Comparison of ENCODE assay signal across 9 mouse cellular contexts in genomic region chr17:12415031-12415735, GRCm38 (mm10). TPM values are rescaled to one million over a fixed set of nuclear protein-coding genes. Genes with fewer than 3 reads are reported as not detected.
A peak's percentile ranks its signal among the peaks of the same experiment; 100 is the strongest.
DNase-seq lines count a peak whose midpoint lies in the region; ATAC-seq and TF ChIP-seq lines count a peak whose summit lies in the region.
"Had no signal": no experiment of that assay in that cellular context is flagged by ENCODE, and none has a peak within 500 bp of the region (broad histone marks: within the 10 kb centered on the region; RNA-seq: fewer than 3 reads in every experiment).

No protein-coding gene starts in this region.

- no peaks in the 10 kb centered on the region for H3K27me3 ChIP-seq in lung, embryonic 16.5 days (ENCODE audit: control insufficient read depth, insufficient read depth, low read depth, low read length)
- H3K27me3 ChIP-seq in intestine, embryonic 16.5 days (replicated peaks; ENCODE audit: control insufficient read depth, insufficient read depth, low read length), result no peaks in the 10 kb centered on the region
- no peaks in the 10 kb centered on the region for H3K27me3 ChIP-seq in stomach, embryonic 16.5 days (ENCODE audit: control insufficient read depth, insufficient read depth, low read length)
- H3K27me3 ChIP-seq in forebrain, embryonic 14.5 days (replicated peaks; ENCODE audit: control insufficient read depth, insufficient read depth, low read length), result no peaks in the 10 kb centered on the region

- H3K27ac ChIP-seq in lung, embryonic 16.5 days (ENCODE audit: low read length), result peak overlapping the region; percentile 37
- H3K27ac ChIP-seq in intestine, embryonic 16.5 days (ENCODE audit: low read length), result peak overlapping the region; percentile 29; the same call in 1 of the 2 replicates
- peak overlapping the region; percentile 70 for H3K27ac ChIP-seq in stomach, embryonic 16.5 days (ENCODE audit: low read length)
- no peak overlapping the region for H3K27ac ChIP-seq in forebrain, embryonic 14.5 days (ENCODE audit: low read depth, low read length)

- H3K9me3 ChIP-seq in lung, embryonic 16.5 days (ENCODE audit: control insufficient read depth, low read length), result no peaks in the 10 kb centered on the region
- no peaks in the 10 kb centered on the region for H3K9me3 ChIP-seq in intestine, embryonic 16.5 days (ENCODE audit: control insufficient read depth, low read length)
- H3K9me3 ChIP-seq in stomach, embryonic 16.5 days (replicated peaks; ENCODE audit: control insufficient read depth, low read length), result no peaks in the 10 kb centered on the region
- H3K9me3 ChIP-seq in forebrain, embryonic 14.5 days (replicated peaks; ENCODE audit: control insufficient read depth, low read length), result no peaks in the 10 kb centered on the region

- H3K4me1 ChIP-seq in lung, embryonic 16.5 days (replicated peaks; ENCODE audit: control insufficient read depth, insufficient read depth, low read length), result peaks cover 23% of the 10 kb centered on the region
- 0 out of 2 replicates have a peak, but pooled peaks cover 4% of the 10 kb centered on the region for H3K4me1 ChIP-seq in lung, adult 2 months (ENCODE audit: control insufficient read depth, insufficient read depth, low read length)
- H3K4me1 ChIP-seq in intestine, embryonic 16.5 days (ENCODE audit: control insufficient read depth, insufficient read depth, low read length), result peaks cover 8% of the 10 kb centered on the region
- peaks cover 21% of the 10 kb centered on the region for H3K4me1 ChIP-seq in stomach, embryonic 16.5 days (ENCODE audit: control insufficient read depth, insufficient read depth, low read length)
- no peaks in the 10 kb centered on the region for H3K4me1 ChIP-seq in forebrain, embryonic 14.5 days (ENCODE audit: control insufficient read depth, insufficient read depth, low read length)

- H3K36me3 ChIP-seq in lung, embryonic 16.5 days (ENCODE audit: control insufficient read depth, insufficient read depth, low read length), result no peaks in the 10 kb centered on the region
- H3K36me3 ChIP-seq in intestine, embryonic 16.5 days (ENCODE audit: control insufficient read depth, insufficient read depth, low read length), result no peaks in the 10 kb centered on the region
- H3K36me3 ChIP-seq in stomach, embryonic 16.5 days (ENCODE audit: control insufficient read depth, insufficient read depth, low read length), result no peaks in the 10 kb centered on the region
- no peaks in the 10 kb centered on the region for H3K36me3 ChIP-seq in forebrain, embryonic 14.5 days (ENCODE audit: control insufficient read depth, insufficient read depth, low read length)

- H3K9ac ChIP-seq in lung, embryonic 16.5 days (ENCODE audit: low read length), result peak overlapping the region; percentile 23; the same call in 1 of the 2 replicates
- no peak overlapping the region for H3K9ac ChIP-seq in intestine, embryonic 16.5 days (ENCODE audit: low read depth, low read length)
- H3K9ac ChIP-seq in stomach, embryonic 16.5 days (ENCODE audit: low read length), result no peak overlapping the region
- no peak overlapping the region for H3K9ac ChIP-seq in forebrain, embryonic 14.5 days (ENCODE audit: low read length)

- TF ChIP-seq CTCF in lung, adult 2 months (IDR thresholded peaks at IDR 0.05; ENCODE audit: insufficient read depth, low read length), result no peak

- 34% methylated on average over 15 of the region's 15 CpGs for WGBS in lung, embryonic 16.5 days
- WGBS in lung, adult 2 months, result 43% methylated on average over 15 of the region's 15 CpGs
- WGBS in intestine, embryonic 16.5 days, result 45% methylated on average over 15 of the region's 15 CpGs
- 31% methylated on average over 15 of the region's 15 CpGs for WGBS in stomach, embryonic 16.5 days
- 58% methylated on average over 15 of the region's 15 CpGs for WGBS in forebrain, embryonic 14.5 days

- no peak overlapping the region for H3K4me3 ChIP-seq in lung, embryonic 16.5 days (ENCODE audit: low read length)
- no peak overlapping the region for H3K4me3 ChIP-seq in lung, adult 2 months (replicated peaks; ENCODE audit: extremely low read depth, low read depth, low read length)
- no peak overlapping the region for H3K4me3 ChIP-seq in intestine, embryonic 16.5 days (ENCODE audit: low read length)
- H3K4me3 ChIP-seq in stomach, embryonic 16.5 days (replicated peaks; ENCODE audit: low read length), result no peak overlapping the region
- no peak overlapping the region for H3K4me3 ChIP-seq in forebrain, embryonic 14.5 days (ENCODE audit: low read depth, low read length)

- no peak for DNase-seq in lung, adult 2 months
- peak; percentile 65 for DNase-seq in gastrocnemius, adult 18-20 months (ENCODE audit: low spot score)
- no peak for DNase-seq in testis, postnatal 10 days (ENCODE audit: low spot score)
- no peak for DNase-seq in forebrain, embryonic 14.5 days (ENCODE audit: low spot score)

- peak; percentile 18; the same call in 1 of the 2 replicates for ATAC-seq in lung, embryonic 16.5 days (ENCODE audit: low read depth)
- peak; percentile 41 for ATAC-seq in intestine, embryonic 16.5 days
- ATAC-seq in stomach, embryonic 16.5 days (ENCODE audit: insufficient read depth, low FRiP score), result peak; percentile 41; the same call in 1 of the 2 replicates
- ATAC-seq in forebrain, embryonic 14.5 days, result no peak

- no peak for TF ChIP-seq POLR2A in lung, adult 2 months (IDR thresholded peaks at IDR 0.05; ENCODE audit: borderline replicate concordance, extremely low read depth, low read depth, low read length)

- no peak overlapping the region for H3K4me2 ChIP-seq in lung, embryonic 16.5 days (ENCODE audit: low read depth, low read length)
- H3K4me2 ChIP-seq in intestine, embryonic 16.5 days (ENCODE audit: low read depth, low read length), result no peak overlapping the region
- H3K4me2 ChIP-seq in stomach, embryonic 16.5 days (ENCODE audit: low read depth, low read length), result no peak overlapping the region
- no peak overlapping the region for H3K4me2 ChIP-seq in forebrain, embryonic 14.5 days (ENCODE audit: low read length)

RNA-seq across cellular contexts. Expression of gene Plg, which starts 36.8 kb away (rescaled TPM):
- 0.50 and 6.1 TPM in 2 replicates for polyA plus RNA-seq in lung, embryonic 16.5 days (2015; fragmentation: Nextera tagmentation; extraction: Ambion mirVana)
- polyA plus RNA-seq in lung, adult 2 months (2012; rRNA removed), result 0.27 and 0.59 TPM in 2 replicates
- total RNA-seq in gastrocnemius, adult 18-20 months (2021), result under 1 TPM in 1 of 2 experiments, not detected in 1; 0.52 TPM
- 2.3 and 6.5 TPM in 2 replicates for polyA plus RNA-seq in intestine, embryonic 16.5 days (2015; fragmentation: Nextera tagmentation; extraction: Ambion mirVana)
- polyA plus RNA-seq in stomach, embryonic 16.5 days (2015; fragmentation: Nextera tagmentation; extraction: Ambion mirVana), result 13.0 and 13.9 TPM in 2 replicates
- polyA plus RNA-seq in forebrain, embryonic 14.5 days (2014; fragmentation: Nextera tagmentation; extraction: Ambion mirVana), result not detected in 2 replicates
- total RNA-seq: layer of hippocampus, postnatal 25 days had no signal
- polyA plus RNA-seq: neural tube, embryonic 11.5 days had no signal
